Mouse (Mus musculus) MEL-GATA-1-ER (cell line): ENCODE data around the gene Sspn.

Experiments used
- DNase-seq: peaks from one replicate; pipeline ENCODE4 v3.0.0-alpha.2; 2012; ENCODE audit warnings: low read depth; ENCODE audit errors: extremely low read depth

Gene Sspn

DNA sequence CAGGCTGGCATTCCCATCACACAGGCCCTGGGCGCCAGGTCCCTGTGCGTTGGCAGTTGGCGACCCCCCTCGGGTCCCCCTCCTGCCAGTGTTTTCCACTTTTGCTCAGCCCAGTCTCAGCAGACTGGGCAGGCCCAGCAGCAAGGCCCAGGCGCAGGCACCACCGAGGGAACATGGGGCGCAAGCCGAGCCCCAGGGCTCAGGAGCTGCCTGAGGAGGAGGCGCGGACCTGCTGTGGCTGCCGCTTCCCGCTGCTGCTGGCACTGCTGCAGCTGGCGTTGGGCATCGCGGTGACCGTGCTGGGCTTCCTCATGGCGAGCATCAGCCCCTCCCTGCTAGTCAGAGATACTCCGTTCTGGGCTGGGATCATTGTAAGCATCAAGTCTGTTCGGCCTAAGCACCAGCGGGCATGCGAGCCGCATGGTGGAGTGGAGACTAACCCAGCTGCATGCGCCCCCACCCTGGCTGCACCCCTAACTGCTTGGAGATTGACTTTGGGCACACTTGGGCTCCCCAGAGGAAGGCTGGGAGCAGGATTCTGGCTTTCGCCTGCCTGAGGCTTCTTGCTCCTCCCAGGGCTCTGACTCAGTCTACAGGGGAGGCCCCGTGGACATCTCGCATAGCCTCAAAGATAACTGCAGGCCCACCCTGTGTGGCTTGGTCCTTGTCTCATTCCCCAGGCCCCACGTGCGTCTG is 2.7 kb downstream of the Sspn start:
- no peak for DNase-seq

- DNase-seq = no peak
Measured at GRCm38 (mm10) chr6:145934697-145935240, 3.3 kb downstream of the Sspn start.

DNA sequence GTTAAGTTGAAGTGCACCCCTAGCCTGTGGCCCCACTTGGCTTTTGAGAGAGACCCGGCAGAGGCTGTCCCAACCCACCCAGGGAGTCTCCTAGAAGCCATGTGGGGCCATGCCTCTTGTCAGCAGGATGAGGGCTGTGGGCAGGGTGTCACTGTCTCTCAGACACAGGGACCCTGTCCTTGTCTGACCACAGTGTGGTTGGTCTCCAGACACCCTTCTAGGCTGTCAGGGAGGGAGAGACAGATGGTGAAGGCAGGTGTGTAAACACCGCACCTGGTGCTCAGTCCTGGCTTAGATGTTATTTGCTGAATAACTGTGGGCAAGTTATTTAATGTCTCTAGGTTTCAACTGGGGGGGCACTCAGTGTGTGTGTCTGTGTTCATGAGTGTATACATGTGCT is 4.5 kb downstream of the Sspn start:
- DNase-seq = no peak

- no peak for DNase-seq
Measured at GRCm38 (mm10) chr6:145936511-145936910, 5.1 kb downstream of the Sspn start.

DNA sequence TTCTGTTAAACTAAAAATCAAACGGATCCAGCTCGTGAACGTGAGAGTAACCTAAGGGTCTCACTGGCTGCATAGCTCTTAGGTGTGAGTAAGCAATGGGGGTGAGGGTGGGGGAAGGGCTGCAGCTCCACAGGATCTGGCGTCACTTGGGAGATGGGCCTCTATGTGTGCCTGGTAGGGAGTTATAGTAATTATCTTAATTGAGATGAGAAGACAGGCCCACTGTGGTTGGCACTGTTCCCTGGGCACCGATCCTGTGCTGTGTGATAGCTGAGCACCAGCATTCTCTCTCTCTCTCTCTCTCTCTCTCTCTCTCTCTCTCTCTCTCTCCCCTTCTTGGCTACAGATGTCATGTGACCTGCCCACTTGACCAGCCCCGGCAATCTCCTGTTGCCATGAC is 9.4 kb downstream of the Sspn start:
- DNase-seq = no peak

DNA sequence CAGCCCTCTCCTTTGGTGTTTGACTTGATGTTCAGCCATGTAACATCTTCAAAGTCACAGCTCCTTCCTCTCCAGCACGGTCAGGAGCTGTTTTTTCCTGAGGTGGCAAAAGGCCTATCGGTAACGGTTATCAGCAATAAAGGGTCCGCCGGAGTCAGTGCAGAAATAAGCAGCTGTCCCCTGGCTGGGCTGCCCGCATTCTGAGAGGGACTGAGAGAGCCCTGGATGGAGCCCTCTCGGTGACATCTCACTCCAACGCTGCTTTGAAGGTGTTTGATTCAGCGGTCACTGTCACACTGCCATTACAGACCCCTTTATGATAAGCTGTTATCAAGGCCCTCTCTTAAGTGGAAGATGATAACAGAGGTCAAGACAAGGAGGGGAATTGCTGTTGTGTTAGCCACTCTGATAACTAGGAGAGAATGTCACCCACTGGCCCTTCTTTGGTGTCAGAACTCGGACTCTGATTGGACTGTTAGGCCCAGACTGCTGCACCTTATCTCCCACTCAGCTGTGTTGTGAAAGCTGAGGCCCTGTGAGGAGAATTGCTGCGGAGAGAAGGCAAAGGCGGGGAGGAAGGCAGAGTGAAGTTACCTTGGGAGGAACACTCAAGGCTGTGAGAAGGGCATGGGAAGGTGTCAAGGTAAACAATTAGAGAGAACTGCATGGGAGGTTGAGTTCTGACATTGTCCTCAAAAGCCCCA is 11.0 kb downstream of the Sspn start:
- no peak for DNase-seq

- DNase-seq = no peak
Measured at GRCm38 (mm10) chr6:145943414-145943813, 12.0 kb downstream of the Sspn start.

GRCm38 (mm10) chr6:145945700-145946344 is 14.4 kb downstream of the Sspn start:
- DNase-seq = no peak

DNA sequence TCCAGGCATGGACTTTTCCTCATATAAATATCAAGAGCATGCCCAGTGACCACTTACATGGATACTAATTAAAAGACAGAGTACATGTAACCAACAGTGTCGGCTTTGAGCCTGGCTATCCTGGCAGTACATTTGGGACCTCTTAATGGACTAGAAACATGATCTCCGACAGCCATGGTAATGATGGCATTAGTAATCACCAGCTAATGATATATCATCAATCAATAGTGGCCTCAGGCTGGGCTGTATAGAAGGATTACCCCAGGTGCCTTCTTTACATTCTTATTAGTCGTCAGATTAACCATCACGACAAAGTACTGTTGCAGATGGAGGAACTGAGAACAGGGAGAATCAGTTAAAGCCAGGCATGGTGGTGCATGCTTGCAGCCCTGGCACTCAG is 17.6 kb downstream of the Sspn start:
- no peak for DNase-seq

DNA sequence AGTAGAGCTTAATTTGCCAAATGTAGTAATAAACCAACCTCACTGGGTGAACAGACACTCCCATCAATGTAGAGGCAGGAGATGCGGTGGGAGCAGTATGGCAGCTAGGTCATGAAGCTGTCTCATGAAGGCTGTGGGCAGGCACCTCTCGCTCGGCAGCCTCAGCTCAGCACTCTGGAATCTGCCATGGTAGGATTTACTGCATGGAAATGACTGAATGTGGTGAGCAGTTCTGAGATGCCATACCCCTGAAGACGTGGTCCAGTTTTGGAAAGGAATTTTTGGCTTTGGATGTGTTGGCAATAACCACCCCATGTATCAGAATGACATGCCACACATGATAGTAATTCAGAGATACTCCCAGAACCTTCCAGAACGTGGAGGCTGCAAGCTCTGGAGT is 19.2 kb downstream of the Sspn start:
- DNase-seq = no peak

DNA sequence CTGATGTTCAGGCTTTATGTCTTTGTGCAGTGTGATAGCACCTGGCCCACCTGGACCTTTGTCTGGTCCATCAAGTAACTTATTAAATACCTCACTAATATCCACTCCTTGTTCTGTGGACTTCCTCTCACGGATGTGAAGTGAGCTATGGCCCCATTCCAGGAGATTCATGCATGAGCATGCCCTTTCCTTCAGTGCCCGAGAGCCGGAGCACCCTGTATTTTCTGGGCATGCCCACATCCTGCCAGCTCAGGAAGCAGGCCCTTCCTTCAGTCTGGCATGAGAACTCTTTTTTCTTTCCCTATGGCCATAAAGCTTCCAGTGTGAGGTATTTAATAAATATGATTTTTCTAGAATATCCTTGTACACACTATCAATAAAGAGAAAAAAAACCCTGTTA is 21.2 kb downstream of the Sspn start:
- DNase-seq = no peak

GRCm38 (mm10) chr6:145953121-145953896 is 21.9 kb downstream of the Sspn start:
- no peak for DNase-seq

- DNase-seq = no peak
Measured at GRCm38 (mm10) chr6:145957427-145957965, 26.1 kb downstream of the Sspn start.

DNA sequence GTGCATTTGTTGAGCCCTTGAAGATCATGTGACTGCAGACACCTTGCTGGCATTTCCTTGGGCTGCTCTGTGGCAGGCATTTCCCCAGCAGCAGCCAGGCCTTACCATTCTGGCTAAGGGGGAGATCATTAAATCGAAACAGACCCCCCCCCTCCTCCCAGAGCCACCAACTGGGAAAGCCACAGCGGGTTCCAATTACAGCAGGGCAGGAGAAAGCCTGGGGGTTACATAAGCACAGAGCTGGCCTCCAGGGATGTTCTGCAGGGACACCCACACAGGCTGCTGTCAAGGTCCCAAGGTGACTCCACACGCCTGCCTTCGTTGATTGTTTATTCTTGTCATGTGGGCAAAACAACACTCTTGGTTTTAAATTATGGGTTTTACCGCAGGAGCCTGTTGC is 26.6 kb downstream of the Sspn start:
- DNase-seq = no peak

- no peak for DNase-seq
Measured at GRCm38 (mm10) chr6:145961047-145961446, 29.6 kb downstream of the Sspn start.

- DNase-seq = no peak
Measured at GRCm38 (mm10) chr6:145963966-145964365, 32.5 kb downstream of the Sspn start.

GRCm38 (mm10) chr6:145967693-145968092 is 36.3 kb downstream of the Sspn start:
- no peak for DNase-seq

DNA sequence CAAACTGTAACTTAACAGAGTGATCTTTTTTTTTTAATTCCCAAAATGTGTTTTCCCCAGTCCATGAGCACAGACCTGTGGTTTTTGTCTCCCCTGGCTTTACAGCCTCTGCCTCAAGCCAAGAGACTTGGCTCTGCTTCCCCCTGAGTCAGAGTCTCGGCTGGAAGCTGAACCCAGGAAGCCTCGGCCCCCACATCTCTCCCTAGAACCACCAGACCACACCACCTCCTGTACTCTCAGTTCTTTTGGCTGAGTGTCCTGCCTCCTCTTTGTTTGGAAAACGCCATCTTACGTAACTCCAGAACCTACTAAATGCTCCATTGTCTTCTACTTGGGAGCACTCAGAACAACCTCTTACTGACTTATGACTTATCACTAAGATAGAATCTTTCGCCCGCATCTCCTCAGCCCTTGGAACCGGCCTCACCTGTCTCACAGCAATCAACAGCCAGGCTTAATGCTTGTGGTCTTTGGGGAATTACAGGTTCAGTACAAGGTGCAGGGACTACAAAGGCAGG is 36.9 kb downstream of the Sspn start:
- no peak for DNase-seq

DNA sequence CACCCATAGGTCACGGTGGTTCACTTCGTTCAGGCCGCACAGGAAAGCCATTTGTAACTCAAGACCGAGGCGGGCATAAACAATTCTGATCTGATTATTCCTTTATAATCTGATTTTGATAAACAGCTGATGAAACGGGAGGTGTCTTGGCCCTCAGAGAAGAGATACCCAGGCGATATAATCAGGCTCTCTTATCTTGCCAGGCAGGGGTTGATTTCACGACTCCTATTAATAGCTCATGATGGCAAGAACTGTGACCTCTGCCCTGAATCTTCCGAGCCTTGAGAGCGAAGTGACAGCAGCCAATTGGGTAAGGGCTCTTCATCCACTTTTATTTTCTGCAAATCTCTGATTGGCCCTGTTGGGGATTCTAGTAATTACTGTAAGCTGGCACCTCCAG is 37.4 kb downstream of the Sspn start:
- no peak for DNase-seq

- DNase-seq = no peak
Measured at GRCm38 (mm10) chr6:145969572-145969971, 38.1 kb downstream of the Sspn start.

DNA sequence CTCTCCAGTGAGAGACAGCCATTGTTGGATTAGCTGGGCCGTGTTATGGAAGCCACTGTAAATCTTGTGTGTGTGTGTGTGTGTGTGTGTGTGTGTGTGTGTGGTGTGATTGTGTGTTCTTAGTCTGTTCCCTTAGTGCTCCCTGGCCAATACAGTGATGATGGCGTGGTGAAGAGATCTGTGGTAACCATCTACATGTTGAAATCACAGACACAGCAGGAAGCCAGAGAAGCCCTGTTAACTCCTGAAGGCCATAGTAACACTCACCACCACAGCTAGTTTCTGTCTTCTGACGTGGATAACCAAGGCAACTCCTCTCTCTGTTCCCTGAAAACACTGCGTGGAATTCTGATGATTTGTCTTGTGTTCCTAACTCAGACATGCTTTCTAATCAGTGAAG is 40.7 kb downstream of the Sspn start:
- no peak for DNase-seq
